Comparison of ENCODE assay signal across 13 mouse cellular contexts in the genomic region with DNA sequence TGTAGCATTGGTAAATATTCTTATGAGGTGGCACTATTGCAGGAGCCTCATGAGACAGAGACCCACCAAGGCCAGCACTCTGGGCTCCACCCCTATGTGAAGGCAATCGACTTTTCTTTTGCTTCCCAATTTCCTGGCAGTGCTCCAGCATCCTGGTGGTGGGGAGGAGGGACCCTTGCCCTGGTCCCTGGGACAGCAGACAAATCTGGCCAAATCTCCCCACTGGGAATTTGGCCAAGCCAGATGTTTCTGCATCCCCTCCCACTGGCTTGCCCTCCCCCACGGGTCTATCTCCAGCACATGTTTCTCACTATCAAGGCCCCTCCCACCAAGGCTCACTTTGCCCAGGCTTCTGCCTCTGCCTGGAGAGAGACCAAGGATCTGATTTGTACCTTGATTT. TPM values are rescaled to one million over a fixed set of nuclear protein-coding genes. Genes with fewer than 3 reads are reported as not detected.
DNase-seq lines count a peak whose midpoint lies in the region; ATAC-seq and TF ChIP-seq lines count a peak whose summit lies in the region.
"Had no signal": no experiment of that assay in that cellular context is flagged by ENCODE, and none has a peak within 500 bp of the region (broad histone marks: within the 10 kb centered on the region; RNA-seq: fewer than 3 reads in every experiment).

No protein-coding gene starts in this region.

- H3K4me1 ChIP-seq in intestine, embryonic 14.5 days (replicated peaks; ENCODE audit: control insufficient read depth, insufficient read depth, low read length) = peaks cover 4% of the 10 kb centered on the region
- no peaks in the 10 kb centered on the region for H3K4me1 ChIP-seq in intestine, postnatal 0 days (replicated peaks; ENCODE audit: control insufficient read depth, insufficient read depth, low read length)
- H3K4me1 ChIP-seq in midbrain, embryonic 14.5 days (ENCODE audit: control insufficient read depth, insufficient read depth, low read length) = no peaks in the 10 kb centered on the region
- H3K4me1 ChIP-seq in midbrain, embryonic 11.5 days (ENCODE audit: control insufficient read depth, insufficient read depth, low read length) = no peaks in the 10 kb centered on the region
- H3K4me1 ChIP-seq in limb, embryonic 10.5 days = peaks cover 10% of the 10 kb centered on the region
- no peaks in the 10 kb centered on the region for H3K4me1 ChIP-seq in stomach, postnatal 0 days (replicated peaks; ENCODE audit: control insufficient read depth, insufficient read depth)

- H3K27ac ChIP-seq in intestine, embryonic 14.5 days (ENCODE audit: low read depth) = no peak overlapping the region
- no peak overlapping the region for H3K27ac ChIP-seq in intestine, postnatal 0 days (ENCODE audit: low read depth, low read length)
- H3K27ac ChIP-seq in midbrain, embryonic 14.5 days (replicated peaks; ENCODE audit: low read depth, low read length) = no peak overlapping the region
- H3K27ac ChIP-seq in midbrain, embryonic 11.5 days (ENCODE audit: low read depth, low read length) = no peak overlapping the region
- H3K27ac ChIP-seq in limb, embryonic 10.5 days = peak overlapping the region; percentile 53
- no peak overlapping the region for H3K27ac ChIP-seq in stomach, postnatal 0 days (replicated peaks)
- H3K27ac ChIP-seq: neural tube, embryonic 13.5 days had no signal

- TF ChIP-seq CTCF in intestine, postnatal 0 days (IDR thresholded peaks at IDR 0.05; ENCODE audit: low read depth) = no peak
- TF ChIP-seq CTCF in stomach, postnatal 0 days (IDR thresholded peaks at IDR 0.05; ENCODE audit: low read depth) = no peak

- H3K9me3 ChIP-seq in intestine, embryonic 14.5 days (ENCODE audit: control insufficient read depth, low read length) = no peaks in the 10 kb centered on the region
- no peaks in the 10 kb centered on the region for H3K9me3 ChIP-seq in intestine, postnatal 0 days (ENCODE audit: control insufficient read depth)
- no peaks in the 10 kb centered on the region for H3K9me3 ChIP-seq in midbrain, embryonic 14.5 days (ENCODE audit: control insufficient read depth, low read length)
- H3K9me3 ChIP-seq in midbrain, embryonic 11.5 days (ENCODE audit: control insufficient read depth, low read length) = no peaks in the 10 kb centered on the region
- no peaks in the 10 kb centered on the region for H3K9me3 ChIP-seq in limb, embryonic 10.5 days (replicated peaks)
- H3K9me3 ChIP-seq in stomach, postnatal 0 days (ENCODE audit: control insufficient read depth, low read length) = no peaks in the 10 kb centered on the region
- H3K9me3 ChIP-seq: neural tube, embryonic 13.5 days had no signal

- no peak overlapping the region for H3K9ac ChIP-seq in intestine, embryonic 14.5 days (ENCODE audit: low read length)
- no peak overlapping the region for H3K9ac ChIP-seq in intestine, postnatal 0 days (ENCODE audit: low read depth, low read length)
- H3K9ac ChIP-seq in midbrain, embryonic 14.5 days (replicated peaks; ENCODE audit: low read length) = no peak overlapping the region
- H3K9ac ChIP-seq in midbrain, embryonic 11.5 days (ENCODE audit: low read length) = no peak overlapping the region
- no peak overlapping the region for H3K9ac ChIP-seq in stomach, postnatal 0 days (ENCODE audit: low read length)
- H3K9ac ChIP-seq: neural tube, embryonic 13.5 days had no signal

- H3K4me2 ChIP-seq in intestine, embryonic 14.5 days (ENCODE audit: low read length) = no peak overlapping the region
- H3K4me2 ChIP-seq in intestine, postnatal 0 days (replicated peaks; ENCODE audit: low read depth) = no peak overlapping the region
- no peak overlapping the region for H3K4me2 ChIP-seq in midbrain, embryonic 14.5 days (ENCODE audit: low read length)
- no peak overlapping the region for H3K4me2 ChIP-seq in midbrain, embryonic 11.5 days
- no peak overlapping the region for H3K4me2 ChIP-seq in stomach, postnatal 0 days (replicated peaks; ENCODE audit: low read depth)
- H3K4me2 ChIP-seq: neural tube, embryonic 13.5 days had no signal

- DNase-seq in intestine, embryonic 14.5 days (ENCODE audit: low spot score) = peak; percentile 60
- DNase-seq in midbrain, embryonic 14.5 days = peak; percentile 37
- DNase-seq in midbrain, embryonic 11.5 days (ENCODE audit: low spot score, missing footprints) = no peak
- no peak for DNase-seq in limb, embryonic 10.5 days (ENCODE audit: low spot score)
- no peak for DNase-seq in stomach, postnatal 0 days (ENCODE audit: low spot score)
- DNase-seq: adrenal gland, adult 2 months; cerebellum, adult 18-20 months; spleen, adult 18-20 months had no signal

- TF ChIP-seq EP300 in stomach, postnatal 0 days (optimal IDR thresholded peaks at IDR 0.05) = no peak

- no peak overlapping the region for H3K4me3 ChIP-seq in intestine, embryonic 14.5 days (ENCODE audit: low read depth, low read length)
- no peak overlapping the region for H3K4me3 ChIP-seq in intestine, postnatal 0 days (ENCODE audit: low read depth, low read length)
- H3K4me3 ChIP-seq in midbrain, embryonic 14.5 days (replicated peaks; ENCODE audit: low read depth, low read length) = no peak overlapping the region
- no peak overlapping the region for H3K4me3 ChIP-seq in midbrain, embryonic 11.5 days (ENCODE audit: low read depth, low read length)
- no peak overlapping the region for H3K4me3 ChIP-seq in limb, embryonic 10.5 days
- no peak overlapping the region for H3K4me3 ChIP-seq in stomach, postnatal 0 days (ENCODE audit: low read depth, low read length)
- H3K4me3 ChIP-seq: erythroblast, embryonic 14.5 days; neural tube, embryonic 13.5 days had no signal

- 27% methylated on average over 2 of the region's 2 CpGs for WGBS in intestine, embryonic 14.5 days
- WGBS in intestine, postnatal 0 days = 25% methylated on average over 2 of the region's 2 CpGs
- 48% methylated on average over 2 of the region's 2 CpGs for WGBS in midbrain, embryonic 14.5 days
- 66% methylated on average over 2 of the region's 2 CpGs for WGBS in midbrain, embryonic 11.5 days
- WGBS in limb, embryonic 10.5 days = 33% methylated on average over 2 of the region's 2 CpGs
- WGBS in stomach, postnatal 0 days = 6% methylated on average over 2 of the region's 2 CpGs

- no peaks in the 10 kb centered on the region for H3K27me3 ChIP-seq in intestine, embryonic 14.5 days (replicated peaks; ENCODE audit: control insufficient read depth, insufficient read depth, low read length)
- H3K27me3 ChIP-seq in intestine, postnatal 0 days (replicated peaks; ENCODE audit: control insufficient read depth, insufficient read depth, low read length) = no peaks in the 10 kb centered on the region
- no peaks in the 10 kb centered on the region for H3K27me3 ChIP-seq in midbrain, embryonic 14.5 days (ENCODE audit: control insufficient read depth, insufficient read depth, low read length)
- no peaks in the 10 kb centered on the region for H3K27me3 ChIP-seq in midbrain, embryonic 11.5 days (ENCODE audit: control insufficient read depth, insufficient read depth, low read length)
- no peaks in the 10 kb centered on the region for H3K27me3 ChIP-seq in limb, embryonic 10.5 days (ENCODE audit: low read depth, poor library complexity, severe bottlenecking)
- no peaks in the 10 kb centered on the region for H3K27me3 ChIP-seq in stomach, postnatal 0 days (ENCODE audit: control insufficient read depth, insufficient read depth, low read length)
- H3K27me3 ChIP-seq: neural tube, embryonic 13.5 days had no signal

- ATAC-seq in intestine, embryonic 14.5 days (replicated peaks; ENCODE audit: low FRiP score, low TSS enrichment, low read depth) = no peak
- ATAC-seq in intestine, postnatal 0 days = no peak
- ATAC-seq in midbrain, embryonic 14.5 days (ENCODE audit: low FRiP score, low TSS enrichment) = no peak
- no peak for ATAC-seq in midbrain, embryonic 11.5 days (ENCODE audit: low FRiP score)
- ATAC-seq in stomach, postnatal 0 days (ENCODE audit: low FRiP score, low TSS enrichment) = 0 out of 2 replicates have a peak, but pooled peaks have one; percentile 21
- ATAC-seq in erythroid progenitor cell, adult 5-6 weeks (replicated peaks; ENCODE audit: low FRiP score, poor library complexity, severe bottlenecking) = no peak

- no peaks in the 10 kb centered on the region for H3K36me3 ChIP-seq in intestine, embryonic 14.5 days (ENCODE audit: control insufficient read depth, insufficient read depth, low read length)
- H3K36me3 ChIP-seq in intestine, postnatal 0 days (ENCODE audit: control insufficient read depth, insufficient read depth) = no peaks in the 10 kb centered on the region
- no peaks in the 10 kb centered on the region for H3K36me3 ChIP-seq in midbrain, embryonic 14.5 days (ENCODE audit: control insufficient read depth, insufficient read depth, low read length)
- H3K36me3 ChIP-seq in midbrain, embryonic 11.5 days (ENCODE audit: control insufficient read depth, insufficient read depth, low read length) = no peaks in the 10 kb centered on the region
- no peaks in the 10 kb centered on the region for H3K36me3 ChIP-seq in limb, embryonic 10.5 days
- no peaks in the 10 kb centered on the region for H3K36me3 ChIP-seq in stomach, postnatal 0 days (ENCODE audit: control insufficient read depth, insufficient read depth, low read length)
- H3K36me3 ChIP-seq: neural tube, embryonic 13.5 days had no signal

RNA-seq across cellular contexts. Expression of a gene that starts 10.9 kb away (rescaled TPM):
- polyA plus RNA-seq in intestine, embryonic 14.5 days (2014; fragmentation: Nextera tagmentation; extraction: Ambion mirVana) = 1.5 and 2.1 TPM in 2 replicates
- polyA plus RNA-seq in intestine, postnatal 0 days (2015; fragmentation: Nextera tagmentation; extraction: Ambion mirVana) = 1.7 and 1.8 TPM in 2 replicates
- polyA plus RNA-seq in midbrain, embryonic 14.5 days (2014; fragmentation: Nextera tagmentation; extraction: Ambion mirVana) = 0.11 and 0.24 TPM in 2 replicates
- 0.04 TPM in 1 of 2 replicates, not detected in the other for polyA plus RNA-seq in midbrain, embryonic 11.5 days (2014; fragmentation: Nextera tagmentation; extraction: Ambion mirVana)
- polyA plus RNA-seq in limb, embryonic 10.5 days (2016; fragmentation: Nextera tagmentation; extraction: Ambion mirVana) = 0.11 TPM in 2 replicates
- polyA plus RNA-seq in stomach, postnatal 0 days (2015; fragmentation: Nextera tagmentation; extraction: Ambion mirVana) = 2.1 and 2.5 TPM in 2 replicates
- total RNA-seq in erythroid progenitor cell, adult 5-6 weeks (2015; ENCODE audit: low replicate concordance) = not detected in 2 replicates
- not detected in 2 replicates for total RNA-seq in erythroid progenitor cell, adult 5-6 weeks (2017; ENCODE audit: low replicate concordance)
- total RNA-seq: megakaryocyte, adult 5-6 weeks had no signal
- polyA plus RNA-seq: erythroblast, embryonic 14.5 days had no signal

Comparison
In these comparisons a context has a peak if more than half of its experiments do, and no peak if none do; other contexts are left out.
1. DNase-seq: peak in intestine, embryonic 14.5 days (single experiment) and midbrain, embryonic 14.5 days (single experiment); none in midbrain, embryonic 11.5 days (single experiment), limb, embryonic 10.5 days (single experiment) and stomach, postnatal 0 days (single experiment).